Mouse (Mus musculus): ENCODE data around the gene Cd34. TPM values are rescaled to one million over a fixed set of nuclear protein-coding genes. Genes with fewer than 3 reads are reported as not detected.

The Cd34 gene
- total RNA-seq (2021): 10 to 100 TPM; 25.5 to 26.5 TPM
- long read RNA-seq, experiment 1, transcript Cd34-202 (8 exons, 2,554 nt): major isoform, 11 of 18 reads
- long read RNA-seq, experiment 1, partial matches to known transcripts: 2 of 18 reads
- long read RNA-seq, experiment 1, other reads (novel, unspliced or antisense): 1 of 18 reads
- long read RNA-seq, experiment 2, transcript Cd34-201 (8 exons, 2,454 nt): minor isoform, 9 of 32 reads
- long read RNA-seq, experiment 2, transcript Cd34-202 (8 exons, 2,554 nt): major isoform, 14 of 32 reads
- long read RNA-seq, experiment 2, partial matches to known transcripts: 6 of 32 reads
- long read RNA-seq, experiment 2, other reads (novel, unspliced or antisense): 2 of 32 reads

DNA sequence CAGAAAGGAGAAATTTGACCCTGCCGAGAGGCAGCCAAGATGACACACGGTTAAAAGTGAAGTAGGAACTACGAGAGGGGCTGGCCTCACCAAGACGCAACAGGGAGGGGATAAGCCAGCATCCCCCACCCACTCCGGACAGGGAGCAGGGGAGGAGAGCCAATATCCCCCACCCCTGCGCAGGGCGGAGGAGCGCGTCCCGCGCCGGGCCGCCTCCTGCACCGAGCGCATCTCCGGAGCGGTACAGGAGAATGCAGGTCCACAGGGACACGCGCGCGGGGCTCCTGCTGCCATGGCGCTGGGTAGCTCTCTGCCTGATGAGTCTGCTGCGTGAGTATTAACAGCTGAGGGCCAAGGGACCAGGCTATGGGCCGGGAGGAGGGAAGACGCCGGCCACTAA, at the start of gene Cd34:
TSS of gene Cd34 (plus strand) at position 105 of the 400 bp plus-strand sequence.
- DNase-seq (ENCODE audit: low spot score in 2 of 2): peak in 1 of 2 experiments; percentile 21
- Histone ChIP-seq H3K27ac (peak within 1 kb of the TSS; percentile 86), H3K4me3 (peak within 1 kb of the TSS; percentile 56)
- no peak for TF ChIP-seq CTCF (conservative IDR thresholded peaks at IDR 0.05)

DNA sequence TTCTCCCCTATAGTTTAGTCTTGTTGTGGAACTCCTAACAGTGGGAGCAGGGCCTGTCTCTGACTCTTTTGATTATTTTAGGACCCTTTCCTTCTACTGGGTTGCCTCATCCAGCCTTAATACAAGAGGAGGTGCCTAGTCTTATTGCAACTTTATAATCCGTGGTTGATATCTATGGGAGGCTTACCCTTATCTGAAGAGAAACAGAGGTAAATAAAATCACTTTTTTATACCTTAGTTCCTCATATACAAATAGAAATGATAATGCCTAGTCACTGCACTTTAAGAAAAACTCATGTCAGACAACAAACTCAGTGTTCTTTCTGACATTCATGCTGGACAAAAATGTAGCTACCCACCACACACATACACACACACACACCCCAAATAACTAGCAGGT, 44.1 kb upstream of the Cd34 start:
- Histone ChIP-seq H3K4me3 (no peak overlapping the region), H3K27ac (no peak overlapping the region)
- TF ChIP-seq CTCF (conservative IDR thresholded peaks at IDR 0.05): no peak
- DNase-seq (ENCODE audit: low spot score in 2 of 2): no peak

DNA sequence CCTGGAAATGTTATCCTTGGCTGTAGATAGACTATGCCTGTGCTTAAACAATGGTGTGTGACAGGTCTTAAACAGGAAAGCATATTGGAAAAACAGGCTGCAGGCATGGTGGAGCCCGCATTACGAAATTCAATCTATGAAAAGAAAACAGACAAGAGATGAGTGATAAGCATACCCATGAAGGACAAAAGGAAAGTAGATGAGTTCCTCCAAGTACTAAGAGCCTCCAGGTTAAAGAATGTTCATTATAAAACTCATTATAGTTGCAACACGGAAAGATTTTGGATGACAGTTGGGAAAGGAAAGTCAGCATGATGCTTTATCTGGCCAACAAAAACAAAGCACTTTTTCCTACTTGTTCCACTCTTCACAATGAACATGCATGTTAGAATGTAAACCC, 43.3 kb upstream of the Cd34 start:
- H3K27ac ChIP-seq: no peak overlapping the region
- TF ChIP-seq CTCF (conservative IDR thresholded peaks at IDR 0.05): no peak
- H3K4me3 ChIP-seq: no peak overlapping the region
- DNase-seq (ENCODE audit: low spot score in 2 of 2): no peak

DNA sequence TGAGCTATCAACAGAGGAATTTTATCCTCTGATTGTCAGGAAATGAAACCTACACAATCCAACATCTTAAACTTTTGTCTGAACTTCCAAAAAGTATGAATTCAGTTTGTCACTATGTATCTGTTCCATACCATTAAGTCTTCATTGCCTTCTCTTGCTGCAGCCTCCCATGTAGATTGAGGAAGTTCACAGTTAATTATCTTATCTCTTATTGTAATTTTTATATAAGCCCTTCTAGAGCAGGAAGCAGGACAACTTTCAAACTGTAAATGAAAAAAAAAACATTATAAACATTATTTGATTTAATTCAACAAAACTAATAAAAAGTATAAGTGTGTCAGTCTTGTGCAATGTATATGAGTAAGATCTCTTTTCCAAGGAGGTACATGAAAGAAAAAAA, 37.5 kb upstream of the Cd34 start:
- Histone ChIP-seq H3K27ac (no peak overlapping the region), H3K4me3 (no peak overlapping the region)
- TF ChIP-seq CTCF (conservative IDR thresholded peaks at IDR 0.05): no peak
- no peak for DNase-seq (ENCODE audit: low spot score in 2 of 2)

DNA sequence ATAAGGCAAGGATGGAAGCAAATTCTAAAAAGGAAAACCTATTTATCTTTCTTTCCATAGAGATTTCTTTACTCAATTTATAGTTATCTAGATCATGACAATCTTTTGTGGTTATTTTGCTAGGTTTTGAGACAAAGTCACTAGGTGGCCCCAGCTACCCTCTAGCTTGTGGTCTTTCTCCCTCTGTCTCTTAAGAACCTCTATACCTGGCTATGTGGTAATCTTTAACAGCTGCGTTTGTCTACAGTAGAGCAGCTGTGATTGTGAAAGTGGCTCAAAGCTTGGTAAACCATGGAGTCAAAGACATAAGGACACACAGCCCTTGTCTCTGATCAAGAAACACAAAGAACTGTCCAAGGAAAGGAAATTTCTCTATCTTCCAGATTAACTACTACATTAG, 36.8 kb upstream of the Cd34 start:
- Histone ChIP-seq H3K27ac (no peak overlapping the region), H3K4me3 (no peak overlapping the region)
- peak; percentile 30 for TF ChIP-seq CTCF (conservative IDR thresholded peaks at IDR 0.05)
- no peak for DNase-seq (ENCODE audit: low spot score in 2 of 2)

DNA sequence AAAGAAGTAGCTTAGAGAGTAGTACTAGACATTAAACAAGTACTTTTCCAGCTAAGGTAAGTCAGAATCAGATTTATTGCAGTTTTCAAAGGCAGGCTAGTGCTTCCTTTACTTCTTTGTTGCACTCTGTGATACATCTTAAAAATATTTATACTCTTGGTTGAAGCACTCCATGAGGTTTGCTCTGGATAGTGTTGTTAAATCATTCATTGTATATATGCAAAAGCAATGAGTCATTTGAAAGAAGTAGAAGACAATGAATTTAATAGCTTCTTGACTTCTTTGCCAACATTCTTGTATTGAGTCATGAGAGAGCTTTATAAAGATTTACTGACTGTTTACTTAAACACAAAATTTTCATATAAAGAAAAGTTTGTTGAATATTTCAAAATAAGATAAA, 29.7 kb upstream of the Cd34 start:
- TF ChIP-seq CTCF (conservative IDR thresholded peaks at IDR 0.05): no peak
- DNase-seq (ENCODE audit: low spot score in 2 of 2): no peak
- Histone ChIP-seq H3K27ac (no peak overlapping the region), H3K4me3 (no peak overlapping the region)

DNA sequence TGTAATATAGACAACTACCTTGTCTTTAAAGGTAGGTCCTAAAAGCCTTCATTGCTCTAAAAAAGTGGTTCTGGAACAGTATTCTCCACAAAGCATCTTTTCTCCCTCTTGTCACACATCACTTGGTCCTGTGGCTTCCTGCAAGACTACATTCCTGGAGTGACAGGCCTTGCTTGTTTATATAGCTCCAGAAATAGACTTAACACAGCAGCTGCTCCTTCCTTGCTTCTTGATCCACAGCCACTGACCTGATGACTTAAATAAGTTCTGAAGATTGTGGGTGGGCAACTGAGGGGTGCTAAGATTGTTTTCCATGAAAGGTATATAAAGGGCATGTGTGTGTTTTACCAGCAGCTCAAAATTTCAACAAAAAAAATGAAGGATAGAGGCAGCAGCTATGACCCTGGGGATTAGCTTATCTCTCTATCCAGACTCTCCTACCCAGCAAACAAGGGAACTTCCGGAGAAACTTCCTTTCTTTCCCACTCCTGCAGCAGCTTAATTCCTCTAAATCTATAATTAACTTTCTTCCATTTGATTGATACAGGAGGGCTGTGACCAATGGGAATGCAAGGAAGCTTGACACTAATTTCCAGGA, 12.8 kb upstream of the Cd34 start:
- H3K27ac ChIP-seq: no peak overlapping the region
- no peak for DNase-seq (ENCODE audit: low spot score in 2 of 2)
- TF ChIP-seq CTCF (conservative IDR thresholded peaks at IDR 0.05): no peak

DNA sequence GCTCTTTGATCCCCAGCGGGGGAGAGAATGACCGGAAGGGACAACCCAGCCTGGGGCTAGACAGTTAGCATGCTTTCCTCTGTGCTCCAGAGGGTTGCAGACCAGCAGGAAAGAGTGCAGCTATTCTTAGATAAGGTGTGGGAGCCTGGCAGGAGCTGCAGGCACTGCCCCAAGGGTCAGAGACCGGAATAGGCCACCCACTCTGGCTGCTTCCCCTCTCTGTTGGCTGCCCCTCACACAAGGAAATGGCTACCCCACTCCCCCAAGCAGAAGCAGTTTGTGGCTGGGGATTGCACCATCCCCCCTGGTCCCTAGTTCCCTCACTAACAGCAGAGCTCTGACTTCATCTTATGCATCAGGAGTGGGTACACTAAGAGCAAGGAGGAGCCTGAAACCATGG, 10.7 kb upstream of the Cd34 start:
- no peak for DNase-seq (ENCODE audit: low spot score in 2 of 2)
- Histone ChIP-seq H3K27ac (no peak overlapping the region), H3K4me3 (no peak overlapping the region)
- TF ChIP-seq CTCF (conservative IDR thresholded peaks at IDR 0.05): no peak

More for the DNA sequence above, 12.8 kb upstream of the Cd34 start:
- no peak overlapping the region for H3K4me3 ChIP-seq

DNA sequence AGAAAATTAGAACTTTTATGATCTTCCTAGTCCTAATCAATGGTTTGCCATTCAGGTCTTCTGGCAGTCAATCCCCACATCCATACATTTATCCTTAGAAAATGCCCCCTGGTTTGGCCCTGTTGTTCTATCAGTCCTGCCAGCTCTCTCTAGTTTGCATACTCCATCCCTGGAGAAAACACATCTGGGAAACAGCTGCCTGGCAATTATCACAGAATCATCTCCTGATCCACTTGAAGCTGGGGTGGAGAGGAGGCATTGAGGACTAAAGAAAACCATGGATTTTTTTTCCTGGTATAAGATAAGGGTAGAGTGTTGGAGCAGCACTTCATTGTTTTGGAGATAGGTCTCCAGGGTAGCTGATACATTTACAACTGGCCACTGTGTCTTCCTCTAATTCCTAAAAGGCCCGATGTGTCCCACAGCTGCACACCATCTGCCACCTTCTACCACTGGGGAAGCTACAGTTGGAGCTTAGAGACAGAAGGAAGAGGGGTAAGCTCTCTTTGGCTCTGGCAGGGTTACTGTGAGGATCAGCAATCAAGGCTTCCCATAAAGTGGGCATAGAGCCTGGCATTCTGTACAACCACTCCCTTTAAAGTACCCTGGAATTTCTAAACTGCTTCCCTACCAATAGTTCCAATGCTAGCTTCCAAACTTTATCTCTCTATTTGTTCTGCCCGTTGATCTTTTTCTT, 9.2 kb upstream of the Cd34 start:
- Histone ChIP-seq H3K4me3 (no peak overlapping the region), H3K27ac (no peak overlapping the region)
- DNase-seq (ENCODE audit: low spot score in 2 of 2): no peak
- TF ChIP-seq CTCF (conservative IDR thresholded peaks at IDR 0.05): no peak

DNA sequence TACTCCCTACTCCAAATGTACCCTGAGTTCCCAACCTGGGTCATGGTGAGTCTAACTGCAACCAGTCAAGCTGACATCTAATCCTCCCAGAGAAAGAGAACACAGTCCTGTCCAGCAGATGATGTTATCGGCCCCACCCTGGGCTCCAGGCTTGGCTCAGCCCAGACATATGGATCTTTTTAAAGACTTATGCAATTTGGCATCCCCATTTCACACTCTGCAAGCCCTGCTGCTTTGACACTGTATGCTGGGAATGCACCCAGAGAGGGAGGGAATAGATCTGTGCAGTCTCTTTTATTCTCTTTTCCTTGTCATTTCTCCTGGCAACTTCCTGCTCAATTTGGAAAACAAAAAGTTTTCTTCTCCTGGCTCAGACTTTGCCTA, 8.7 kb upstream of the Cd34 start:
- H3K27ac ChIP-seq: no peak overlapping the region
- no peak for TF ChIP-seq CTCF (conservative IDR thresholded peaks at IDR 0.05)
- H3K4me3 ChIP-seq: no peak overlapping the region
- no peak for DNase-seq (ENCODE audit: low spot score in 2 of 2)

DNA sequence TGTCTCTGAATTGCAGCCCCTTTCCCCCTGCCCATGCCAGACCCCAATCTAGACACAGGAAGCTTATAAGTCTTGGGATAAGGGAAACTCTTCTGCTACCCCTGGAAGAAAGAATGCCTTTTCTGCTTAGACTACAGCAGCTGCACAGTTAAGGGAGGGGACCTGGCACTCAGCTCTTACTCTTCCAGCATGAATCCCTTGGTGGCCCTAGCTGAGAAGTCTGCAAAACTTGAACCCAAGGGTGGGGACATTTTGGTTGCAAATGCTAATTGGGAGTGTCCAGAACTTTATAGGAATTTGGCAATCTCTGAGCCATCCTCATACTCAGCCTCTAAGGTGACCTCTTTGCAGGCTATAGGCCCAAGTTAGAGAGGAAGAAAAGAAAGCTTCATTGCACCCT, 7.9 kb upstream of the Cd34 start:
- H3K27ac ChIP-seq: no peak overlapping the region
- no peak for DNase-seq (ENCODE audit: low spot score in 2 of 2)
- H3K4me3 ChIP-seq: no peak overlapping the region
- TF ChIP-seq CTCF (conservative IDR thresholded peaks at IDR 0.05): no peak

DNA sequence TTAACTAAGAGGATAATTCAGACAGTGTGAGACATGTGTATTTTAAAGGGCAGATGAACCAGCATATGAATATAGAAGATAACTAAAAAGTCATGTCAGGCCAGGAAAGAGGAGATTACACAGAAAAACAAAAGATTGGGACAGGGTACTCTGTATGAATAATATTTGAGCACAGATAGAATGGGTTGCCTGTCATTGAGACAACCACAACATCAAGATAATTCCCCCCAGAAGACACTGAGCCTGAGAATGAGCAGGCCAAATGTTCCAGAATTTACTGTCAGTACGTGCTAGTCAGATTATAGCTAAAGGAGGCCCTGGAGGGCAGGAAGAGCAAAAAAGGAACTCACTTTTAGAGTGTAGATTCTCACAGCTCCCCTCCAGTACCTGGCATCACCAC, 3.3 kb upstream of the Cd34 start:
- DNase-seq (ENCODE audit: low spot score in 2 of 2): no peak
- Histone ChIP-seq H3K27ac (no peak overlapping the region), H3K4me3 (no peak overlapping the region)
- TF ChIP-seq CTCF (conservative IDR thresholded peaks at IDR 0.05): no peak

DNA sequence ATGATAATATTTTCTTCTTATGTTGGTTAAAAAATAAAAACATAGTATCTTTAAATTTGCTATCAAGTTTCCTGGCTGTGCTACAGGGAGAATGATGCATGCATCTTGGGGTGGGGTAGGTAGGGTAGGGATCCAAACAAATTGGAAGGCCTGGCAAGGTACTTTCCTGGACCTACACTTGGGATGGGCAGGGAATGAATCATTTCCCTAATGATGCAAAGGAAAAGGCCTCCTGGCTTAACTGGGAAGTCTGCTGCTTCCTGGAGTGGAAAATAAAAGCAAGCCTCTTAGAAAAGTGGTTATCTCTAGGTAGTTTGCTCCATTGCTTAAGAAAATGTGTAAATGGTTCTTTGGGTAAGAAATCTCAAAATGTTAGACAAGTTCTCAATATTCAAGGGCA, 2.9 kb downstream of the Cd34 start:
- no peak overlapping the region for H3K4me3 ChIP-seq
- no peak for TF ChIP-seq CTCF (conservative IDR thresholded peaks at IDR 0.05)
- H3K27ac ChIP-seq: 0 out of 2 replicates have a peak overlapping the region, but pooled peaks have one; percentile 12
- DNase-seq (ENCODE audit: low spot score in 2 of 2): no peak

Data from layer of hippocampus, adult 2 months (tissue).